Mouse (Mus musculus) stomach, postnatal 0 days (tissue): ENCODE results near the gene Pimreg.

Experiments
- CTCF ChIP-seq: IDR thresholded peaks from 2 replicates; pipeline ENCODE4 v1.5.1; 2016; ENCODE audit warnings: antibody characterized with exemption, low read depth, mild to moderate bottlenecking, moderate library complexity
- EP300 ChIP-seq: optimal IDR thresholded peaks from 2 replicates; pipeline ENCODE3; 2016; ENCODE audit warnings: antibody characterized with exemption

DNA sequence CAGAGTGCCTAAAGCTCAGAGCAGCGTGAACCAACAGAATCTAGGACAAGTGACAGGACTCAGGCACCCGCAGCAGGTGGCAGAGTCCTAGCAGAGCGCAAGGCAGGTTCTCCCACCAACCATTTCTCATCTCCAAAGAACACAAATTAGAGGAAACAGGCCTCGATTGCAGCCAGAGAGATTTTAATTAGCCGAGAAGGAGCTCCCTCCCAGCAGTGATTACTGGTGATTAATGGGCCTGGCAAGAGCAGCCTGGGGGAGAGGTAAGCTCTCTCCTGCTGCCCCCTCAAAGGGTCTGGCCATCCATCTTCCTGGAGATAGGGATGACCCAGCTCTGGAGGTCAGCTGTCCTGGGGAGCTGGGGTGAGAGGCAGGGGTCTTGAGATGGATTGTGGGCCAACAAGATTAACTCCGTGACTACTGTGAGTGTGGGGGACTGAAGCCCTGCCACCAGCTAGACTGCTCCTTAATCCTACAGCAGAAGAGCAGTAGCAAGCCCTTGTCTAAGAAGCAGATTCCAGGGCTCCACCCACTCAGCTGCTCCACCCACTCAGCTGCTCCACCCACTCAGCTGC, 30.6 kb downstream of the Pimreg start:
- TF ChIP-seq CTCF (no peak), EP300 (no peak)
